Mouse (Mus musculus) mammary gland, adult 2 months (tissue): Measurements from ENCODE around the gene Tmem239. TPM values are rescaled to one million over a fixed set of nuclear protein-coding genes. Genes with fewer than 3 reads are reported as not detected.

ENCODE experiments used
- polyA plus RNA-seq: library from polyadenylated mRNA; depleted of rRNA; stranded (reverse); fragments of >200 nt; gene quantifications from 2 replicates; pipeline ENCODE4 v1.2.3, GENCODE M21; 2012; ENCODE audit warnings: low replicate concordance; rRNA removed

Gene Tmem239
- polyA plus RNA-seq = not detected in 2 replicates

GRCm38 (mm10) chr2:130406178-130406577 lies at the start of gene Tmem239:
TSS of gene Tmem239 (plus strand) at chr2:130406478.

GRCm38 (mm10) chr2:130397186-130397985 lies 8.9 kb upstream of the Tmem239 start, which contains the start of gene Cpxm1:
TSS of gene Cpxm1 (minus strand) at chr2:130397574.

DNA sequence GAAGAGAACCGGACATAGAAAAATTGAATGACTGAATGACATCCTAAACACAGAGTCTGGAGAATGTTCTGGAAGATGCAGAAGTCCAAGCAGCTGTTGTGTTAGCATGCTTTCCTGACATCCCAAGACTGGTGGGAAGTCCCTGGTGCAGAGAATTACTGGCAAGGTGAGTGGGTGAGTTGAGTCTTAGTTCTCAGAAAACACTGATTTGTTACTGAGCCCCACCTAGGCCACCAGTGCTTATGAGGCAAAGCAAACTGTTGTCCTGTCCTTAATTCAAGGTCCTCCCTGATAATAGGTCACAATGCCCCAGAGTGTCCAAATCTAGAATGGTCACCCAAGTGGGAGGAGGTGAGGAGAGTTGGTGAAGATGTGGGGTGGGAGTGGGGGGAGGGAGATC lies 1.3 kb upstream of the Tmem239 start, which contains the start of the genes Gm28372 and 1700020A23Rik:
TSS of gene Gm28372 (plus strand) at position 301 of the 400 bp plus-strand sequence.
TSS of gene 1700020A23Rik (plus strand) at position 321 of the 400 bp plus-strand sequence.

DNA sequence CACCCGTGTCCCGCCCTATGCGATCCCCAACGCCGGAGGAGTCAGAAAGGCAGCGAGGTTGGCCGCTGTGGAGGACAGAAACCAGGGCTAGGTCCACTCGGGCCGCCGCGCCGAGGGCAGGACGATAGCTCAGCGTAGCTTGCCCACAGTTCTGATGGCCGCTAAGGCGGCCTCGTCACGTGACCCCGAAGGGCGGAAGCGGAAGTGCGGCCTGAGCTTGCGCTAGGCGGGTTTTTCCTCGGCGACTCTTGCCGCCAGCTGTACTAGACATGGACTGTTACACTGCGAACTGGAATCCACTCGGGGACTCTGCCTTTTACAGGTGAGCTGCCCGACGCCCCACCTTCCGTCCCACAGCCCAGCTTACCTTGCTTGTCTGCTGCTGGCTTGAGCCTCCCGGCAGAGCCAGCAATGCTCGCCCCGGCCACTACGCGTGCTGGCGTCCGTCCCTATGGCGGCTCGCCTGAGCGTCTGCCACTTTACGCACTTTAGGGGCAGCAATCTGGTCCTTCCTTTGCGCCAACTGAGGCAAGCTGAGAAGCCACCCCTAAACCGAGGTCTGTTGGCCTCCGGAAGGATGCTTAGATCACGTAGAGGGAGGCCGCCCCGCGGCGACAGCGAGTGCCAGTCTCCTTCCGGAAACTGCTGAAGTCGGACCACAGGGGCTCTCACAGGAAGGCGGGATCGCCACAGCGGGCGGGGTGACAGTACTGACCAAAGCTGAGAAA lies 18.0 kb downstream of the Tmem239 start, which contains the start of the genes Vps16 and Pced1a:
TSS of gene Vps16 (plus strand) at position 214 of the 728 bp plus-strand sequence.
TSS of gene Pced1a (minus strand) at position 576 of the 728 bp plus-strand sequence.

GRCm38 (mm10) chr2:130449794-130450433 lies 43.6 kb downstream of the Tmem239 start, which contains the start of gene Ptpra:
TSS of gene Ptpra (plus strand) at chr2:130450278.

Other genes starting within 250 kb of the Tmem239 start
- gene Snrpb, start 227.1 kb upstream of the Tmem239 start, polyA plus RNA-seq = 223 and 260 TPM in 2 replicates
- not detected in 2 replicates for gene Tmc2, start 211.3 kb upstream of the Tmem239 start, polyA plus RNA-seq
- gene Nop56, start 132.0 kb upstream of the Tmem239 start, polyA plus RNA-seq = 43.7 and 72.1 TPM in 2 replicates
- gene Idh3b, start 121.9 kb upstream of the Tmem239 start, polyA plus RNA-seq = 237 and 433 TPM in 2 replicates
- gene Ebf4, start 111.3 kb upstream of the Tmem239 start, polyA plus RNA-seq = 1.6 and 2.6 TPM in 2 replicates
- 67.7 and 77.2 TPM in 2 replicates for gene Cpxm1, start 8.9 kb upstream of the Tmem239 start, polyA plus RNA-seq
- gene Gm28372, start 1.2 kb upstream of the Tmem239 start, polyA plus RNA-seq = not detected in 2 replicates
- gene 1700020A23Rik, start 1.2 kb upstream of the Tmem239 start, polyA plus RNA-seq = not detected in 2 replicates
- 61.1 and 100 TPM in 2 replicates for gene Vps16, start 17.9 kb downstream of the Tmem239 start, polyA plus RNA-seq
- gene Pced1a, start 18.2 kb downstream of the Tmem239 start, polyA plus RNA-seq = 44.2 and 51.1 TPM in 2 replicates
- gene Ptpra, start 43.8 kb downstream of the Tmem239 start, polyA plus RNA-seq = 60.0 and 66.0 TPM in 2 replicates
- 43.1 and 102 TPM in 2 replicates for gene Mrps26, start 157.3 kb downstream of the Tmem239 start, polyA plus RNA-seq
- 0.44 TPM in 1 of 2 replicates, not detected in the other for gene Oxt, start 169.7 kb downstream of the Tmem239 start, polyA plus RNA-seq
- not detected in 2 replicates for gene Avp, start 176.1 kb downstream of the Tmem239 start, polyA plus RNA-seq
- gene Fastkd5, start 223.5 kb downstream of the Tmem239 start, polyA plus RNA-seq = 1.1 and 2.6 TPM in 2 replicates
- gene Ubox5, start 223.6 kb downstream of the Tmem239 start, polyA plus RNA-seq = 6.6 and 7.8 TPM in 2 replicates
- 9.7 and 11.4 TPM in 2 replicates for gene Lzts3, start 236.3 kb downstream of the Tmem239 start, polyA plus RNA-seq